Mouse (Mus musculus): ENCODE results near the gene Zbtb34. TPM values are rescaled to one million over a fixed set of nuclear protein-coding genes. Genes with fewer than 3 reads are reported as not detected.

Gene Zbtb34
- polyA plus RNA-seq, 1 experiment from 2014 or later, result 7.5 TPM

DNA sequence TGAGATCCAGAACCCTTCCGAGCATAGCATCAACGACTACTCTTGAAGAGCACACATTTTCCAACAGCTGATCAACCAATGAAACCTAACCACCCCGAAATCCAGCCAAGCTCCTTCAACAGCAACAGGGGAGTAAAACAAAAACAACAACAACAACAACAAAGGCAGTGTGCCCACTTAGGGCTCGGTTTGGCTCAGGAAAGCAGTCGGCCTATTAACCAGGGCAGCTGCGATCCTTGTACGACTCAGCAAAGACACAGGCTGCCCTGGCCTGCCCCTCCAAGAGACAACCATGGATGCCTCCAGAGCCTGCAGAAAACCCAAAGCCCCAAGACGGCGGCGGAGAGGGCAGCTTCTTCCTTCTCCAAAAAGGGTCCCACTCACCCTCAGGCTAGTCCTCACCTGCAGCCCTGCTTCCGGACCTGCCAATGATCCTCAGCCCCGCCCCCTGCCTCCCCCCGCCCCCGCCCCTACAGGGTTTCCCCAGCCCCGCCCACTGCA is 60.8 kb downstream of the Zbtb34 start:
- Histone ChIP-seq H3K9ac (ENCODE audit: low read length) (peak overlapping the region; percentile 31; the same call in 1 of the 2 replicates), H3K27ac (ENCODE audit: low read length) (peak overlapping the region; percentile 32; the same call in 1 of the 2 replicates), H3K4me2 (ENCODE audit: low read depth, low read length) (peak overlapping the region; percentile 68), H3K4me3 (replicated peaks; ENCODE audit: low read length) (peak overlapping the region; percentile 81), H3K4me1 (ENCODE audit: control insufficient read depth, insufficient read depth, low read length) (peaks cover 18% of the 10 kb centered on the region), H3K36me3 (ENCODE audit: control insufficient read depth, insufficient read depth, low read length) (no peaks in the 10 kb centered on the region), H3K9me3 (replicated peaks; ENCODE audit: control insufficient read depth, low read length) (no peaks in the 10 kb centered on the region), H3K27me3 (ENCODE audit: control insufficient read depth, insufficient read depth, low read length) (no peaks in the 10 kb centered on the region)
- 10% methylated on average over 15 of the region's 15 CpGs for WGBS
- no peak for ATAC-seq (ENCODE audit: insufficient read depth, low FRiP score)

DNA sequence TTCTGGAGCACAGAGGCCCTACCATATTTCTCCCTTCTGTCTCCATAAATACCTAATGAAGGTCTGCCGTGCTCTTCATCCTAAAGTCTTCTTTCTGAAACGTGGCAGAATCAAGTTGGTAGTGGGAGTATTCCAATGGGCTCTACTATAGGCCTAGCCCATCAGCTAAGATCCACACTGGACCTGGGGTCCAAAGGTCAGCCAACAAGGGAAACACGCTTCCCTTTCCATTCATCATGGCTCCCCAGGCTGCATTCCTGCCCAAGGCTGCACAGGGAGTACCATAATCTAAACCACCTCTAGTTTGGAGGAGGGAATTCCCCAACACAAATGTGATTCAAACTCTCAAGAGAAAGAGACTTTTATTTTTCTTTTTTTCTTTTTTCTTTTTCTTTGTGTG is 61.7 kb downstream of the Zbtb34 start:
- no peak for ATAC-seq (ENCODE audit: insufficient read depth, low FRiP score)
- Histone ChIP-seq H3K27me3 (ENCODE audit: control insufficient read depth, insufficient read depth, low read length) (no peaks in the 10 kb centered on the region), H3K9me3 (replicated peaks; ENCODE audit: control insufficient read depth, low read length) (no peaks in the 10 kb centered on the region), H3K4me1 (ENCODE audit: control insufficient read depth, insufficient read depth, low read length) (peaks cover 22% of the 10 kb centered on the region), H3K27ac (ENCODE audit: low read length) (no peak overlapping the region), H3K9ac (ENCODE audit: low read length) (no peak overlapping the region), H3K4me2 (ENCODE audit: low read depth, low read length) (no peak overlapping the region), H3K4me3 (replicated peaks; ENCODE audit: low read length) (no peak overlapping the region), H3K36me3 (ENCODE audit: control insufficient read depth, insufficient read depth, low read length) (no peaks in the 10 kb centered on the region)
- WGBS, result 74% methylated on average over 3 of the region's 3 CpGs

DNA sequence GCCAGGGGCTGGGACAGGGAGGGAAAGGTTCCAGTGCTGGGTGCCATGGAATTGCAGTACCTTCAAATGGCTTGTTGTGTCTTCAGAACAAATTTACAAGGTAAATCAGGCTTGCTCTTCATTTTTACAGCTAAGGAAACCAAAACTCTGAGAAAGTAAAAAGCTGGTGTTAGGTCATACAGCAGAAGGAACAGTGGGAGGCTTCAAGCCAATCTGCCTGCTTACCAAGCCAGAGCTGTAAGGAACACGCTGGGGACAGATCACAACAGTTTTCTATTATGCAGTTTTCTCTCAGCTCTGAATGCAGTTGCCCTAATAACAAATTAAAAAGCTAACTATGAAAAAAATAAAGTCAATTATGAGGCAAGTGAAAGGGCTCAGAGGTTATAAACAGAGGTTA is 62.6 kb downstream of the Zbtb34 start:
- no peaks in the 10 kb centered on the region for H3K9me3 ChIP-seq (replicated peaks; ENCODE audit: control insufficient read depth, low read length)
- ATAC-seq (ENCODE audit: insufficient read depth, low FRiP score), result no peak

DNA sequence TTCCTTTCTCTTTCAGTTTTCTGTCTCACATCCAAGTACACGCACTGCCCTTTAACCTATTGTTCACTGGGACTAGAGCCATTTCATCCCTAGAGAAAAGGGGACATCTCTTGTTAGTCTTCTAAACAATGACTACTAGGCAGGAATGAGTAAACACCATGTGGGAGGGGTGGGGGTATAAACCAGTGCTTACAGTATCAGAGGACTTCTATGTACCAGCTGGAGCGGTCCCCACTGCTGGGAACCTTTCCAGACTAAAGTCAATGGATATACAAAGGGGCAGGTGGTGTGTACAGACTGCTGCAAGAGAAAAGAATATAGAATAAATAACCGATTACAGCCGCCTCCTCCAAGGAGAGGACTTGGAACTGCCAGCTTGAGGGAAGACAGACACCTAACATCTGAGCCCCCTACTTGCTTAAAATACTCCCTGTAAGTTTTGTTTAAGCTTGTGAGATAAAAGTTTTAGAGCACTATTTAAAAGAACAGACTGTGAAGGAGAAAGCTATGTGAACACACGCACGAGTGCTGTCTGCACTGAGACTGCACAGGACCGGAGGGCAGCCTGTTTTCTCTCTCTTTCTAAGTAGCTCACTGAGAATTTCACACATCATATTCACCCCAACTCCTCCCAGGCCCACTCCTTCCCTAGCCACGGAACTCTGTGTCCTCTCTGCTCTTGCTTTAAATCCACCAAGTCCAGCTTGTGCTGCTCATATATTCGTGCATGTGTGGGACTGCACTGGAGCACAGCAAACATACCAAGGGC is 65.2 kb downstream of the Zbtb34 start:
- Histone ChIP-seq H3K36me3 (ENCODE audit: control insufficient read depth, insufficient read depth, low read length) (no peaks in the 10 kb centered on the region), H3K9ac (ENCODE audit: low read length) (peak overlapping the region; percentile 50; the same call in 1 of the 2 replicates), H3K27ac (ENCODE audit: low read length) (peak overlapping the region; percentile 87), H3K9me3 (replicated peaks; ENCODE audit: control insufficient read depth, low read length) (no peaks in the 10 kb centered on the region), H3K4me1 (ENCODE audit: control insufficient read depth, insufficient read depth, low read length) (peaks cover 22% of the 10 kb centered on the region), H3K4me2 (ENCODE audit: low read depth, low read length) (peak overlapping the region; percentile 30; the same call in 1 of the 2 replicates), H3K27me3 (ENCODE audit: control insufficient read depth, insufficient read depth, low read length) (no peaks in the 10 kb centered on the region), H3K4me3 (replicated peaks; ENCODE audit: low read length) (no peak overlapping the region)
- 23% methylated on average over 9 of the region's 9 CpGs for WGBS
- ATAC-seq (ENCODE audit: insufficient read depth, low FRiP score), result peak; percentile 78

More for the DNA sequence above, 62.6 kb downstream of the Zbtb34 start:
- Histone ChIP-seq H3K27me3 (ENCODE audit: control insufficient read depth, insufficient read depth, low read length) (no peaks in the 10 kb centered on the region), H3K4me1 (ENCODE audit: control insufficient read depth, insufficient read depth, low read length) (peaks cover 22% of the 10 kb centered on the region), H3K27ac (ENCODE audit: low read length) (no peak overlapping the region), H3K4me3 (replicated peaks; ENCODE audit: low read length) (no peak overlapping the region), H3K9ac (ENCODE audit: low read length) (no peak overlapping the region), H3K4me2 (ENCODE audit: low read depth, low read length) (no peak overlapping the region), H3K36me3 (ENCODE audit: control insufficient read depth, insufficient read depth, low read length) (no peaks in the 10 kb centered on the region)
- WGBS, result 88% methylated on average over 1 of the region's 1 CpGs

DNA sequence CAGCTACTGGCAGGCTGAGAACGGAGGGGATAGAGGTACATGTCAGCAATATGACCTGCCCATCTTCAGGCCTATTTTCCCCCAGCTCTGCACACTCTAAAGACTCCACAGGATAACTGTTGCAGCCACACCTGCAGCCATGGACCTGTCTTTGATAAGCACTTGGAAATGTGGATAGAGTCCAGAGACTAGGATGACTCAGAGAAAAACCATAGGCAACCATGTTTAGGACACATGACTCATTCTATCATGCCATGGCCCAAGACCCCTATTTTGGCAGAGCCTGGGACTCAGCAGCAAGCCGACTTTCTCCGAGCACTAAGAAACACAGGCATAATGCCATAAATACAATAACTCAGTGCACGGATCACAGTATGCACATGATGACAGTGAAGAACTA is 66.5 kb downstream of the Zbtb34 start:
- no peaks in the 10 kb centered on the region for H3K27me3 ChIP-seq (ENCODE audit: control insufficient read depth, insufficient read depth, low read length)
- no peak overlapping the region for H3K4me2 ChIP-seq (ENCODE audit: low read depth, low read length)
- peaks cover 22% of the 10 kb centered on the region for H3K4me1 ChIP-seq (ENCODE audit: control insufficient read depth, insufficient read depth, low read length)
- no peak overlapping the region for H3K9ac ChIP-seq (ENCODE audit: low read length)
- no peak for ATAC-seq (ENCODE audit: insufficient read depth, low FRiP score)
- 81% methylated on average over 4 of the region's 4 CpGs for WGBS
- peak overlapping the region; percentile 87; the same call in 1 of the 2 replicates for H3K27ac ChIP-seq (ENCODE audit: low read length)
- no peaks in the 10 kb centered on the region for H3K9me3 ChIP-seq (replicated peaks; ENCODE audit: control insufficient read depth, low read length)
- no peak overlapping the region for H3K4me3 ChIP-seq (replicated peaks; ENCODE audit: low read length)
- no peaks in the 10 kb centered on the region for H3K36me3 ChIP-seq (ENCODE audit: control insufficient read depth, insufficient read depth, low read length)

DNA sequence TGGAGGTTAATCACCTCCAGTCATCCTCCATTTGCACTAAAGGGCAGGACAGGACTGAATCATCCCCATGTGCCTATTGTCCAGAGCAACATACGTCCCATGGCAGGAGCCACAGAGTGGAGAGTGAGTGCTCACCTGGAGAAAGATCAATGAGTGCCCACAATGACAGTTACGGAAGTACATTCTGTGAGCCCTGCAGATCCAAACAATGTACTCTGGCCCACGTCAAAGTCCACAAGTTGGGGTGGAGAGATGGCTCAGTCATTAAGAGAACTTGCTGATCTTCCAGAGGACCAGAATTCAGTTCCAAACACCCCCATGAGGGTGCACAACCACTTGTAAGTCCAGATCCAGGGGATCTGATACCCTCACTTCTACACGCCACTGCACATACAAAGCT is 67.2 kb downstream of the Zbtb34 start:
- no peaks in the 10 kb centered on the region for H3K27me3 ChIP-seq (ENCODE audit: control insufficient read depth, insufficient read depth, low read length)
- H3K4me2 ChIP-seq (ENCODE audit: low read depth, low read length), result no peak overlapping the region
- 79% methylated on average over 4 of the region's 4 CpGs for WGBS
- ATAC-seq (ENCODE audit: insufficient read depth, low FRiP score), result no peak
- no peak overlapping the region for H3K4me3 ChIP-seq (replicated peaks; ENCODE audit: low read length)
- no peak overlapping the region for H3K9ac ChIP-seq (ENCODE audit: low read length)
- peaks cover 22% of the 10 kb centered on the region for H3K4me1 ChIP-seq (ENCODE audit: control insufficient read depth, insufficient read depth, low read length)
- H3K9me3 ChIP-seq (replicated peaks; ENCODE audit: control insufficient read depth, low read length), result no peaks in the 10 kb centered on the region
- no peaks in the 10 kb centered on the region for H3K36me3 ChIP-seq (ENCODE audit: control insufficient read depth, insufficient read depth, low read length)
- no peak overlapping the region for H3K27ac ChIP-seq (ENCODE audit: low read length)

DNA sequence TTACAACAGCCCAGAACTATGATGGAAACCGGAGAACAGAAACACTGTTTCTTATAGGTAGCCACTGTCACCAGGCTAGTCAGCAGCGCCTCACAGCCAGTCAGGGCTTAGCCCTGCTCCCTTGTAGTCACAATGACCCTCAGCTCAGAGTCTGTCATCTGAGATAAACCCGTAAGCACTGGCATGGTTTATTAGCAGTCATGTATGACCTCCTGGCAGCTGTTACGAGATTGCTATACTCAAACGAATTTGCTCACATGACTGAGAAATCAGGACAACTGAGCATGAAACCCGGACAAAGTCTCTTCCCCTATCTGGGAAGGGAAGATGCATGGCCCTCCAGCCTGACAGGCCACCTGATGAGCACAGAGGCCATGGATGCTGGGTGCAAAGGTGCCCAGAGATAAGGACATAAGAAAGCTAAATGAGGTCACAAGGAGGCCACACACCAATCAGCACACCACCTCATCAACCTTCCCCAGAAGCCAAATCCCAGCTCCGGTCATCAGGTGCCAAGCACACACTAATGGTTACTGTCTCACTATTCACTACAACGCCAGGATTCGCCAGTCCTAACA is 69.9 kb downstream of the Zbtb34 start:
- 66% methylated on average over 9 of the region's 9 CpGs for WGBS

DNA sequence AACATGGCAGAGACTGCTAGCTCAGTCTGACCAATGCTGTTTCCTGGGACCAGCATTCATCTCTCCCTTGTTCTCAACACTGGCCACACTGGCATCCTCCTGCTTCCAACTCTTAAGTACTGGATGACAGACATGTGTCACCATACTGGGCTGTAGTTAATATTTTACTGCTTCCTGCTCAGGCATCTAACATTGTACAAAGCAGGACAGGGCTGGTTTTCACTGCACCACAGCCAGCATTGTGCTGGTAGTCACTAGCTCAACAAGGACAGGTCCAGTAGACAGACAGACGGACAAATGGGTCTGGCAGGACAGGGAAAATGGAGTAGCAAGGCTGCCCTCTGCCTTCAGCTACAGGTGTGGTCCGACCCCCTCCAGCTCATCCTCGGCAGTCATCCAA is 70.6 kb downstream of the Zbtb34 start:
- H3K27ac ChIP-seq (ENCODE audit: low read length), result no peak overlapping the region

More for the DNA sequence above, 69.9 kb downstream of the Zbtb34 start:
- H3K27ac ChIP-seq (ENCODE audit: low read length), result no peak overlapping the region
- H3K4me2 ChIP-seq (ENCODE audit: low read depth, low read length), result no peak overlapping the region
- H3K9me3 ChIP-seq (replicated peaks; ENCODE audit: control insufficient read depth, low read length), result no peaks in the 10 kb centered on the region
- no peaks in the 10 kb centered on the region for H3K36me3 ChIP-seq (ENCODE audit: control insufficient read depth, insufficient read depth, low read length)
- H3K4me3 ChIP-seq (replicated peaks; ENCODE audit: low read length), result no peak overlapping the region
- ATAC-seq (ENCODE audit: insufficient read depth, low FRiP score), result no peak
- no peaks in the 10 kb centered on the region for H3K27me3 ChIP-seq (ENCODE audit: control insufficient read depth, insufficient read depth, low read length)
- H3K4me1 ChIP-seq (ENCODE audit: control insufficient read depth, insufficient read depth, low read length), result peaks cover 12% of the 10 kb centered on the region
- H3K9ac ChIP-seq (ENCODE audit: low read length), result no peak overlapping the region

DNA sequence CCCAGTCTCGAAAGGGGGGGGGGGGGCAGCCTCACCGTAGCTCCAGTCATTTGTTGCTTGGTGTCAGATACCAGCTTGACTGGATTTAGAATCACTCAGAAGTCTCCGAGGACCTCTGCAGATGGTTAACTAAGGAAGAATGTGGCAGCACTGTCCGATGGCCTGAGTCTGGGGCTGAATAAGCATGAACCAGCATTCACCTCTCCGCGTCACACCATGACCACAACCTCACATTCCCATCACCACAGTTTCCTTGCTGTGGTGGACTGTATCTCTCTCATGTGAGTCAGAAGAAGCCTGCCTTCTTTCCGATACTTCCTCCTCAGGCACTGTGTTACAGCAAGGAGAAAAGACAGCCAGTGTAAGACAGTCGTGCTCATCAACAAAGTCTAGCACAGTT is 71.9 kb downstream of the Zbtb34 start:
- Histone ChIP-seq H3K9ac (ENCODE audit: low read length) (no peak overlapping the region), H3K9me3 (replicated peaks; ENCODE audit: control insufficient read depth, low read length) (no peaks in the 10 kb centered on the region), H3K27me3 (ENCODE audit: control insufficient read depth, insufficient read depth, low read length) (no peaks in the 10 kb centered on the region), H3K4me3 (replicated peaks; ENCODE audit: low read length) (no peak overlapping the region), H3K4me1 (ENCODE audit: control insufficient read depth, insufficient read depth, low read length) (no peaks in the 10 kb centered on the region), H3K4me2 (ENCODE audit: low read depth, low read length) (no peak overlapping the region), H3K36me3 (ENCODE audit: control insufficient read depth, insufficient read depth, low read length) (no peaks in the 10 kb centered on the region), H3K27ac (ENCODE audit: low read length) (no peak overlapping the region)
- no peak for ATAC-seq (ENCODE audit: insufficient read depth, low FRiP score)
- WGBS, result 85% methylated on average over 8 of the region's 8 CpGs

More for the DNA sequence above, 70.6 kb downstream of the Zbtb34 start:
- Histone ChIP-seq H3K9me3 (replicated peaks; ENCODE audit: control insufficient read depth, low read length) (no peaks in the 10 kb centered on the region), H3K9ac (ENCODE audit: low read length) (no peak overlapping the region), H3K27me3 (ENCODE audit: control insufficient read depth, insufficient read depth, low read length) (no peaks in the 10 kb centered on the region), H3K4me2 (ENCODE audit: low read depth, low read length) (no peak overlapping the region), H3K4me3 (replicated peaks; ENCODE audit: low read length) (no peak overlapping the region), H3K36me3 (ENCODE audit: control insufficient read depth, insufficient read depth, low read length) (no peaks in the 10 kb centered on the region), H3K4me1 (ENCODE audit: control insufficient read depth, insufficient read depth, low read length) (peaks cover 6% of the 10 kb centered on the region)
- 81% methylated on average over 3 of the region's 3 CpGs for WGBS
- ATAC-seq (ENCODE audit: insufficient read depth, low FRiP score), result no peak
